Mouse (Mus musculus): ENCODE data around the gene Zgpat. TPM values are rescaled to one million over a fixed set of nuclear protein-coding genes. Genes with fewer than 3 reads are reported as not detected.
A peak's percentile ranks its signal among the peaks of the same experiment; 100 is the strongest.

Gene Zgpat
- total RNA-seq, 2 experiments from 2014 or later, result 12.8 to 35.7 TPM

DNA sequence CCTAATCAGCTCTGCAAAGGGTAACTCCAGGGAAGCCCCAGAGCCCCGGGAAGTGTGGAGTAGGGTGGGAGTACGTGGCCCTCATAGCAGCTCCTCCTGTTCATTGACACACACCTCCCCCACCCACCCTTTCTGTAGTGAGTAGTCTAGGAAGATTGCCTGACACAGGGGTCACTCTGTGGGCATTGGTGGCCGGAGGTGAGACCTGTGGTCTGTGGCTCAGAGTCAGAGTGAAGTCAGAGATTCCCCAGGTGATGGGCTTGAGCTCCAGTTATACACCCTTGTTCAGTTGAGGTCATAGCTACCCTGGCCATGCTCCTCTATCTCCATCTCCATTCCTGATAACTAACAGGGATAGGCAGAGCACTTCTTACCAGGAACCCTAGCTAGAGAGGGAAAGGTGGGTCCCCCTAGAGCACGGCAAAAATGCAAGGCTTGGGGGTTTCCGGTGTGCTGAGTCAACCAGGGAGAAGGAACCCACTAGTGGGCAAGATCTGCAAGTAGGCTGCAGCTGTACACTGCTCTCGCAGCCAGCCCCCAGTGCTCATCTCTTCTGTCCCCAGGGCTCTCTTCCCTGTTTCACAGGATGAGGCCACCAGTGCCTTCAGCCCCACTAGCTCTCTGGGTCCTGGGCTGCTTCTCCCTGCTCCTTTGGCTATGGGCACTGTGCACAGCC, 17.0 kb downstream of the Zgpat start:
- ATAC-seq (replicated peaks; ENCODE audit: poor library complexity, severe bottlenecking), result no peak

DNA sequence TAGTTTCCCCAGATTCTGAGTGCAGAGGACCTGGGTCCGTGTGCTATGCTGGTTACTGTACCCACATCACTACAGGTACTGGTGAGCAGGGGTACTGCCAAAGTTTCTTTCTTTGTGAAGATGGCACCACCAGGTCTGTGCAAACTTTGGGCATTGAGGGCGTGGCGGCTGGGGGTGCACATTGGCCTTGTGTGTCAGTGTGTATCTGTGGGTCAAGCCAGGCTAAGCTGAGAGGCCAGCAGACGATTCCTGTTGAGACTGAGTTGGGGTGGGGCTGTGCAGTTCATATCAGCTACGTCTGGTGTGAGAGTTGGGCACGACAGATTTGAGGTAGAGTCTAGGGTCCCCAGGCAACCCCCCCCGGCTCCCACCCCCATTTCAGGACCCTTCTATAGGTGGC, 19.7 kb downstream of the Zgpat start:
- ATAC-seq (replicated peaks; ENCODE audit: poor library complexity, severe bottlenecking), result no peak

DNA sequence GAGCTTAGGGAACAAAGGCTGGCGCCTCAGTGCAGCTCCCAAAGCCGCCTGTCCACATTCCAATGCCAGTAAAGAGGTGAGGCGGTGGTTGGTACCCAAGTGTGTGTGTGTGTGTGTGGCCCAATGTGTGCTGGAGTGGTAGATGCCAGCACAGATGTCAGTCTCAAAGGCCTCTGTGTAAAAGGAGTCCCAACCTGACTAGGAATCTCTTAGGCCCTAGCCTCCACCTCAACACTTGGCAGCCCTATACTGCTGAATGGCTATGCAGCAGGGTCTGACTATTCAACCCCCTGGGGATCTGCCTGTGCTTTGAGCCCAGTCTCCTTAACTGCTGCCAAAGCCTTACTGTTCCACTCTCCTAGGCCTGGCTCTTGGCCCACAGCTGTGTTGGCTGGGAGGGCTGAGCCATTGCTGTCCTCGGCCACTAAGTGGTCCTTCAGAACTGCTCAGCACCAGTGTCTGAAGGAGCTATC, 20.2 kb downstream of the Zgpat start:
- ATAC-seq (replicated peaks; ENCODE audit: poor library complexity, severe bottlenecking), result no peak

DNA sequence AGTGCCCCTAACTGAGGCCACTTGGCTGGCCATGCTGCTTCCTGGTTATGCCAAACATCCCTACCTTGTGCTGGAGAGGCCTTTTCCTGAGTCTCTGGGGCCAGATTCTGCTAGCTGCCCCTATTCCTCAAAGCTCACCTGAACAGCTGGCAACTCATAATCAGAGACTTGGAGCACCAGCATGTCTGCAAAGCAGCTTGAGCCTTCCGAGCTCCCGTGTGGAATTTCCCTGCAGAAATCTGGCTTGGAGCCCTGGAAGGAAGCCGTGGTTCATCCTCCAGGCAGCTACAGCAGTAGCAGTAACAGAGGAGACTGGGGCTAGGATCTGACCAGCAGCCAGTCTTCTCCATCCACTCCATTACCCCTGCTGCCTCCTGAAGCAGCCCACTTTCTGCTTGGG, 21.2 kb downstream of the Zgpat start:
- no peak for ATAC-seq (replicated peaks; ENCODE audit: poor library complexity, severe bottlenecking)

DNA sequence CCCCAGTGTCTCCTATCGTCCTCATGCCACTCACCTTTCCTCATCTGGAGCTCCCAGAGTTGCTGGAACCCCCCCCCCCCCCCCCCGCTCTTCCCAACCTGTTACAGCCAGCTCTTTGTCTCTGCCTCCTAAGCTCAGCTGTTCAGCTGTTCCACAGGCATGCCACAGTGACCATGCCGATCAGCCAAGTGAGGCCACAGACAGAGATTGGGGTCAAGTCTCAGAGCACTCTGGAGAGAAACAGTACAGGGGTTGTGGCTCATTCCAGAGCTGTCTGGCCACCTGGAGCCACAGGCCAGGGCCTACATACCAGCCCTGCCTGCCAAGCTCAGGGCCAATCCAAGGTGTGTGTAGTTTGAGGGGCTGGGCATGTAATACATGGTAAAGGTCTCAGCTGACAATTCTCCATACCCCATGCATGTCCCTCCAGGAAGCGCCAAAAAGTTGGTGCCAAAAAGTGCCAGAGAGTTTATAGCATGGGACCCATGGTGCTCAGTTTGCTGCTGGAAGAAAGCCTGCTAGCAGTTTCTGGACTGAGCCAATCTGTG, 22.0 kb downstream of the Zgpat start:
- no peak for ATAC-seq (replicated peaks; ENCODE audit: poor library complexity, severe bottlenecking)

DNA sequence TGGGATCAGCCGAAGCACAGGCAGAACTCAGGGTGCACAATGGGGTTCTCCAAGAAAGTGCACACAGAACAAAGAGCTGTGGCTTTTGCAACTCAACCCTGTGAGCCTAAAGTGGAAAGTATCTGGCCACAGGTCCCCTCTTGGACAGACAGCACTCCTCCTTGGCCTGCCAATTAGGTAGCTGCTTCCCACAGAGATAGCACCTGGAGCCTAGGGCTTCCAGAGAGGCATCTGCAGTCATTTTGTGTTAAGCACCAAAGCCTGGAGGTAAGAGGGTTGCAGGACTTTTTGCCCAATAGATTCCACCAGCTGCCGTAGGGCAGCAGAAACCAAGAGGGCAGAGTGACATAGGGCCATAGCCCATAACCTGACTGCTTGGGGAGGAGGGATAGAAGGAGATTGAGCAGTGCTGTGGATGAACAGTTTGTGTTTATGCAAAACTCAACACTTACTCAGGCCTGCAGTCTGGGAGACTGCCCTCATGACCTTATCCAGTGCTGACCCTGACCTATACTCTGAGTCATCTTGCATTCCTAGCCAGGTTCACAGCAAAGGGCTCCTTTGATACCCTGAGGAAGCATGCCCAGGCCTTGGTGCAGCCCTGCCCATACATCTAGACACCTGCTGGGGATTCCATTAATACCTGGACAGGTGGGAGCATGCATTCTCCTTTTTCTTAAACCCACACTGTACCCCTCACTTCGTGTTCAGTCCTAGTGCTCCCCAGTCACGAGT, 25.6 kb downstream of the Zgpat start:
- ATAC-seq (replicated peaks; ENCODE audit: poor library complexity, severe bottlenecking), result no peak

DNA sequence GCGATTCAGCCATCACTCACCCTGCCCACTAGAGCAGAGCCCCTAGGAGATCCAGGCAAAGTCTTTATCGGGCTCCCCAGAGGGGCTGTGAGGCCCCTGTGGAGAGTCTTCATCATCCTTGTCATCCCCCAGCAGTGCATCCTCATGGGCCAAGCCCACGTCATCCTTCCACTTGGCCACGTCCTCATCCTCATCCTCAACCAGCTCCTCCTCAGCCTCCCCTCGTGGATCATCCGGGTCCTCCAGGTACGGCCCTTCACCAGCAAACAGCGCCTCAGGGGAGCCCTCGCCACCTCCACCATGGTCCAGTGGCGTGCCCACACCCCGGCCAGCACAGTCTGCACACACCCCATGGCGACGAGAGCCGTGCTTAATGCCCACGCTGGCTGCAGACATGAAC, 26.3 kb downstream of the Zgpat start:
- no peak for ATAC-seq (replicated peaks; ENCODE audit: poor library complexity, severe bottlenecking)

DNA sequence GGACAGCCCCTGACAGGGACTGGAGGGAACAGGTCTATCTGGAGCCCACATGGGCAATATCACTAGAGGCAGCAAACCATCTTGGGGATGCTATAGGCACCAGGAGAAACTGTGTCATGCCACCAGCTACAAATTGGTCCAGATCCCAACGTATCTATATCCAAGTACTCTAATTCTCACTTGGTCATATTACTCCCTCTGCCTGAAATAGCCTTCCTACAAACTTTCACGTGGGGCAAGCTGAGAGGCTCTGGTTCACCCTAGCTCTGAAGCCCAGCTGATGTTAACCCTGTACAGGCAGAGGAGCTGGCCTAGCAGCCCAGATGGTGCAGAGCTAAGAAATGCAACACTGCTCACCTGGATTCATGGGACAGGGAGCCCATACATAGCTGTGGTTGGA, 26.8 kb downstream of the Zgpat start:
- no peak for ATAC-seq (replicated peaks; ENCODE audit: poor library complexity, severe bottlenecking)

DNA sequence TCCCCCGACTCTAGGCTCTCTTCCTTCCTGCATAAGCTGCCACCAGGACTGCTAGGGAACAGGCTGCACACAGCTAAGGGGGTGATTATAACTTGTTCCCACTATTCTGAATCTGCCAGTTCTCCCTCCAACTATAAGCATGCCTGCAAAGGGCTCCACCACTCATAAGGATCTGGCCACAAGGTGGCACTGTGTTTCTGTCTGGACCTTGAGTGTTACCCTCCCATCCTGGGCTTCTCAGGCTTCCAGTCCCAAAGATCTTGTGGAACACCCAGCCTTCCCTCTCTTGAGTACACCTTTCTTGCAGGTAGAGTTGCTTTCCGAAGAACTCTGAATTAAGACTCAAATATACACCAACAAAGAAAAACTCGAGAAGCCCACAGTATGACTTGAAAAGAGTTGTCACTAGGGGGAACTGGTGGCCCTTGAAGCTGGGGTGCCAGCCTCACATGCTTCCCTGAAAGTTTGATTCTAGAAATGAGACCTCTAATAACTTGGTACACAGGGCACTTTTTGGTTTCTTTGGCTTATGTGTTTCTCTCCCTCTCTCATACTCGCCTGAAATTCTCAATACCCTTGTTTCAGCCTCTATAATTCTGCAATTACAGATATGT, 28.0 kb downstream of the Zgpat start:
- ATAC-seq (replicated peaks; ENCODE audit: poor library complexity, severe bottlenecking), result peak; percentile 91

DNA sequence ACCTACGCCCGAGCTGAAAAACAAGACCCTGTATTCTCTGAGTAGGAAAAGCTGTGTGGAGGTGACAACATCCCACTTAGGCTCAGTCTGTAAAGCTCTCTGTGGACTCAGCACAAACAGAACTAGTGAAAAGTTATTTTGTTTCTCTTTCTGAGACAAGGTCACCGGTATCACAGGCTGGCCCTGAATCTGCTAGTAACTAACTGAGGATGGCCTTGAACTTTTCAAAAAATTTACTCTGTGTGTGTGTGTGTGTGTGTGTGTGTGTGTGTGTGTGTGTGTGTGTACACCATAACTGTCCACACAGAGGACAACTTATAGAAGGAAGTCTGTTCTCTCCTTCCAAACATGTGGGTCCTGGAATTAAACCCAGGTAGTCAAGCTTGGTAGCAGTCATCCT, 29.4 kb downstream of the Zgpat start:
- no peak for ATAC-seq (replicated peaks; ENCODE audit: poor library complexity, severe bottlenecking)

DNA sequence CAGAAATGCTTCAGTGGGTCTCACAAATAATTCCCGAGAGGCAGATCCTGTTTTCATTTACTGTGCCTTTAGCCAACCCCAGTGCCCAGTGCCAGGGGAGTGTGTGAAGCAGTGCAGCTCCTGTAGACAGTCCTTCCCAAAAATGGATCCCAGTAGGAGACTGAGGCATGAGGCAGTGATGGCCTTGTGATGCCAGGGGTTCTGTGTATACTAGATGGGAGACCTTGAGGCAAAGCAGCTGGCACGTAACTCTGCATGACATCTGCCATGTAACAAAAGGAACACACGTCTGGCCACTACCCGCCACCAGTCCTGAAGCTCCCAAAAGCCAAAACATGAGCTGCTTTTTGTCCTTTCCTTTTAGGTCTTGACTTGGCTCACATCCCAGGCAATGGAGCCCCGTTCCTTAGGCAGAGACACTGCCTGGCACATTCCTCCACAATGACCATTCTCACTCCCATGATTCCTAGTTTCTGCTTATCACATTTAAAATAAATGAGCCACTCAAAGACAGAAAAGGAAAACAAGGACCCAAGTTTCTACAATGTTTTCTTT, 32.6 kb downstream of the Zgpat start:
- ATAC-seq (replicated peaks; ENCODE audit: poor library complexity, severe bottlenecking), result no peak

DNA sequence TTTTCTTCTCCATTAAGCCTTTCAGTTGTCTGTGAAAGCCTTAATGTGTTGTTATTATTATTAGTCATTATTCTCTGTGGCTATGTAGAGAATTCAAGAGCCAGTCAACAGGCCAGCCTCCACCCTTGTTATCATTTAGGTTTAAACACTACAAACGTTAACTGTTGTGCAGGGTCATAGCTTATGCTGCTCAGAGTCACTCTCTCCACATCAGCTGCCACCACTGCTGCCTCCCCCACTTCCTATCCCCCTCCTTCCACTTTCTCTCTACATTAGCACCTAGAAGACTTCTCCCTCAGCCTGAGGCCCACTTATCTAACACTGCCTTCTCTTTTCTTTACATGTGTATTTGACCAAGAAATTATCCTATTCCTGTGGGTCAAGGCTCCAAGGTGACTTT, 36.8 kb downstream of the Zgpat start:
- no peak for ATAC-seq (replicated peaks; ENCODE audit: poor library complexity, severe bottlenecking)

DNA sequence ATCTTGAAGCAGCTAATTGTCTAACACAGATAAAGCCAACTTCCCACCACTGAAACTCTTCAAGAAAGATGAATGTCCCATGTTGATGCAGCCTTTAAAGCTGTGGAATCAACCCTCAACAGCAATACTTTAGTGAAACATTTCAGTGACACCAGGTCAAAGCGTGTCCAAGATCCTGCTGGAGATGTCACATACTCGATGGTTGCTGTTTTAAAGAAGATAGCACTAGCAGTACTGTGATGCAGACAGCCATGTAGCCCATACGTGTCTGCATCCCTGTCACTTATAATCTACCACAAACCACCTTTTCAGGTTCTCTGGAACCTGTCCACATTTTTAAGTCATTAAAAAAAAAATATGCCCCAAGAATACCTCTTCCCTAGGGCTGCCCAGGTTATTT, 39.0 kb downstream of the Zgpat start:
- no peak for ATAC-seq (replicated peaks; ENCODE audit: poor library complexity, severe bottlenecking)

DNA sequence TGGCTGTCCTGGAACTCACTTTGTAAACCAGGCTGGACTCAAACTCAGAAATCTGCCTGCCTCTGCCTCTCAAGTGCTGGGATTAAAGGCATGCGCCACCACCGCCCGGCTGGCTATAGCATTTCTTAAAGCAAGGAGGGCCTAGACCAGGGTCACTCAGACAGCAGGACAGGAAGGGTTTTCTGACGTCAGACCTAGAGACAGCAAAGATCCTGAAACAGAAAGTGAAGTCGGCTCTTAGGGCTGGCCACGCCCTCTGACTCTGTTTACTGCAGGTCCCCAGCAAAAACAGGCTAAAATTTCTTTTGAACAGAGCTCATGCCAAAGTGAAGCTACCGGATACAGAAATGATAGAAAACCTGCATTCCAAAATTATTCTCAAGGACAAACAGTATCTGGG, 44.9 kb downstream of the Zgpat start:
- no peak for ATAC-seq (replicated peaks; ENCODE audit: poor library complexity, severe bottlenecking)

DNA sequence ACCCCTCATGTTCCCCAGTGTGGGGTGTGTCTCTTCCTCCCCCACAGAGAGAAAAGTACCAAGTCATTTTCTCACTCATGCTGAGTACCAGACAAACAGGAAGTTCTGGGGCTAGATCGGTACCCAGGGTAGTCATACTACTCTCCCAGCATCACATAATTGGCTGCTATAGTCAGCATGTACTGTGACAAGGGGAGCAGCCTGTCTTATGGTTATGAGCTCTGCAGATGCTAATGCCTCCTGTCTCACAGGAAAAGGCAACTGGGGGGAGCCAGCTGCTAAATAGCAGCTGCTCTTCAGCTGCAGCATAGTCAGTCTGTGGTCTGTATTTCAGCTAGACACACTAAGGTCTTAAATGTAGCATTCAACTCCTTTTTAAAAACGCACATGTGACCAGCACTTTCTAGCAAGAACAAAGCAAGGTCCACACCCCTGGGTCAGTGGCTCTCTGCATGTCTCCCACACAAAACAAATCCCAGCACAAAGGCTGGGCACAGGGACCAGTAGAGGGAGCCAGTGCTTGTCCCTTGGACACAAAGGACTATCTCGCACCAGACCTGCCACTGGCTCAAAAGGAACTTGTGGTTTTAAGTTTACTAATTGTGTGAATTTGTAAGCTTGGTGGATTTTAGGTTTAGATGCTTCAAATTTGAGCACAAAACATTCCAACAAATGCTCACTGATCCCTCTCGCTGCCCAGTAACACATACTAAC, 46.2 kb downstream of the Zgpat start:
- ATAC-seq (replicated peaks; ENCODE audit: poor library complexity, severe bottlenecking), result peak; percentile 97

DNA sequence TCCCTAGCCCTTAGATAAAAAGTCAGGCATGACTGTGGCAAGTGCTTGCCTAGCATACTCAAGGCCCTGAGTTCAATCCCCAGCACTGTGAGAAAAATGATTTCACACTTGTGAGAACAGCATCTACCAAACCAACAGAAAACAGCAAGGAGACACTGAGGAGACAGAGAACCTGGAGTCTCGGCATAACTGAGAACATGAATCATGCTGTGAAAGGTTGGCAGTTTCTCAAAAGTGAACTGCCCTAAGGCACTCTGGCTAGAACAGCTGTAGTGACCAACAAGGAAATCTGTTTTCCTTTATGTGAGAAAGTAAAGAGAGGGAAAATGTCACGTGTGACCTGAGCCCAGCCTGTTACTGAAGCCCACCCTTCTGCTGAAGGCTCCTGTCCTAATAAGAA, 48.4 kb downstream of the Zgpat start:
- ATAC-seq (replicated peaks; ENCODE audit: poor library complexity, severe bottlenecking), result no peak

DNA sequence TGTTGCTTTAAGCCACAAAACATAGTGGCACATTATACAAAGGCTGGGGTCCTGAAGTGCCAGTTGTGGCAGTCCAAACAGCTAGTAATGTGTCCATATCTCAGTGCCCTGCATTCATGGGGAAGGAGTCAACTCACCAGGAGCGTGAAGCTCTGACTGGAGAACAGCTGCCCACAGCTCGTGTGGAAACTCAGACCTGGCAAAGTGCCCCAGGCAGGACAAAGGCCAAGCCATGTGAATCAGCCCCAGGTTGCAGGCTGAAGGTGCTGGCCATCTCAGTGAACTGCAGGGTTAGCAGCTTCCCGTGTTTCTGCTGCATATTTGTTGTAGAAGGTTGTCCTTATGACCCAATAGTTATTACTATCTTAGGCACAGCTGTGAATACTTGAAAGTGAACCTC, 51.2 kb downstream of the Zgpat start:
- no peak for ATAC-seq (replicated peaks; ENCODE audit: poor library complexity, severe bottlenecking)

DNA sequence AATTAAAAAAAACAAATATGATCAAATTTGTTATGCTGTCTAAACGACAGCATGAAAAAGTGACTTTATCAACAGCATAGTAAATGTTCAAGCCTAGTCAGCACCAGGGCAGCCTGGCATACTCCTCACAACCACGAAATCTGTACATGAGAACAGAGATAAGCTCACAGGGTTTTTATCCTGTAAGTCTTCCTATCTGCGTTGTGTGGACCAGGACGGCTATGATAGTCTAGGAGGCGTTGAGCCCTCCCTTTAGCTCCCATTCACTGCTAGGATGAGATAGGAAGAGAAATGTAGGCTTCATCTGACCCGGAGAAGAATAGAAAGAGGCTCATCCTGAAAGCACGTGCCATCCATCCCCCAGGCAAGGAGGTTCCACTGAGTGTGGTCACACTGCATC, 54.6 kb downstream of the Zgpat start:
- no peak for ATAC-seq (replicated peaks; ENCODE audit: poor library complexity, severe bottlenecking)

DNA sequence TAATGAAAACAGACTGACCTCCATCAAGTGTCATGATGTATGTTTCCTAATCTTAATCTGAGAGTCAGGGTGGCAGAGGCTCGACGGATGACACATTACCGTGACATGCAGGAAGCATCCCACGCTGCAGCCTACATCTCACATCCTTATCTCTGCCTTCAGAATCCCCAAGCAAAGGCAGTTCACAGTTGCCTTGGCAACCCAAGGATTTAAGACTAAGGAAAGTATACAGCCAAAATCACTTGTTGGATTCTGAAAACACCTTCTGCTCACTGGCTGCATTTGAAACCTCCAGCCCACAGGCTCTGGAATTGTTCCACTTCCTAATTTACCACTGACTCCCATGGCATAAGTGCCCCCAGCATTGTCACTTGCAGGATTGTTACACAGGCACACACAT, 55.7 kb downstream of the Zgpat start:
- ATAC-seq (replicated peaks; ENCODE audit: poor library complexity, severe bottlenecking), result no peak

DNA sequence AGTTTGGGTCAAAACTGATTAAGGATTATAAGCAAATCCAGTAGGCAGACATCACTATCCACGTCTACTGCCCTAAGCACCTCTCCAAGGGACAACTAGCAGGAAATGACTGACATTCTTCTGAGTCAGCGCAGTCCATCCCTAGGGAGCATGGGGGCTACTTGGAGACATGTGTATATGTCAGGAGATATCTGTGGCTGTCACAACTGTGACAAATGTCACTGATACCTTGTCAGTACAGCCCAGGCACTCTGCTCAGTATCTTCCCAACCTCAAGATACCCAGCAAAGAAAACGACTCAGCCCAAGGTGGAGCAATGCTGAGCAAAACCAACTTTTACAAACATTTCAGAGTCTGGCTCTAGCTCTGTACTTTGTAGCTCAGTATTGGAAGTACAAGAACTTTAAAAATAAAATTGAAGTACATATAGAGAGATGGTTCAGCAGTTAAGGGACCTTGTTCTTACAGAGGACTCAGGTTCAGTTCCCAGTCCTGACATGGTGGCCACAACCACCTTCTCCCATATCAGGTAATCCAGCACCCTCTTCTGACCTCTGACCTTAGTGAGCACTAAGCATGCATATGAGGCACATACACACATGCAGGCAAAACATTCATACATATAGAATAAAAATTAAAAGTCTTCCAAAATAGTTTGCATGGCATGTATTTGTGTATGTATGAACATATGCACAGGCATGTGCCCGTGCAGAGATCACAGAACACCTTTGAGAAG, 56.3 kb downstream of the Zgpat start:
- no peak for ATAC-seq (replicated peaks; ENCODE audit: poor library complexity, severe bottlenecking)

Data from granulocyte monocyte progenitor cell, adult 5-6 weeks (primary cell).